Mouse (Mus musculus): ENCODE measurements around the gene Kcnj1.

Gene Kcnj1

DNA sequence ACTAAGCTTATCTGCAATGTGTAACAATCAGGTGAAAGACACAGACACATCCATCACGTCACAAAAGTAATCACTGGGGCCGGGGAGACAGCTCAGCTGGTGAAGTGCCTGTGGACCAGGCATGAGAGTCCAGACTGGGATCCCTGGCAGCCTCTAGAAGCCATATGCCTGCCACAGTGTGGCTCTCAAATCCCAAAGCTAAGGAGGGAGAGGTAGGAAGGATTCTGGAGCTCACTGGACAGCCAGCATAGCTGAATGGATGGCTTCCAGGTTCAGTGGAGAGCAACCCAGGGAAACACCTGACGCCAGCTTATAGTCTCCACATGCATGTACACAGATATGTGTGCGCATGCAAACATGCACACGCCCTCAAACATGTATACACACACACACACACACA is 76.5 kb downstream of the Kcnj1 start:
- DNase-seq (ENCODE audit: low spot score in 2 of 2) = no peak
